Mouse (Mus musculus) liver, adult (tissue): Measurements from ENCODE around the gene Olfr295.

Experiments
- GATA4 ChIP-seq: IDR thresholded peaks from 2 replicates; pipeline ENCODE4 v1.6.1; 2014; ENCODE audit warnings: mild to moderate bottlenecking, low read length; ENCODE audit not compliant: insufficient replicate concordance

Olfr295 gene

DNA sequence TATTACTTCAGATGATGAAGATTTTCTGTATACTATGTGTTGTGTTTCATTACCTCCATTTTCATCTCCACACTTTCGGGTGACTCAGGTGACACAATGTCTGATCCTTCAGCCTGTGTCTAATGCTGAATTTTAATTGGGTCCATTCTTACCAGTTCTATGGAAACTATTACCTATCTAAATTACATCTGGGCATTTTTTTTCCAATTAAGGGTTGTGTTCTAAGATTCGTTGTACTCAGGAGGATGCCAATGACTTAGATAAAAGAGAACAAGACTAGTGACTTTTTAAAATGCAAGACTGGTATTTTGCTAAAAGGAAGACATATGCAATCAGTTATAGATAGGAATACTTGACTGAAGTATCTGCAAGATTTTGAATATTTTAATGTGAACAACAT, at the start of gene Olfr295:
Gene Olfr295, plus strand, starts transcription at position 301 of the 400 bp plus-strand sequence.
- no peak for TF ChIP-seq GATA4

DNA sequence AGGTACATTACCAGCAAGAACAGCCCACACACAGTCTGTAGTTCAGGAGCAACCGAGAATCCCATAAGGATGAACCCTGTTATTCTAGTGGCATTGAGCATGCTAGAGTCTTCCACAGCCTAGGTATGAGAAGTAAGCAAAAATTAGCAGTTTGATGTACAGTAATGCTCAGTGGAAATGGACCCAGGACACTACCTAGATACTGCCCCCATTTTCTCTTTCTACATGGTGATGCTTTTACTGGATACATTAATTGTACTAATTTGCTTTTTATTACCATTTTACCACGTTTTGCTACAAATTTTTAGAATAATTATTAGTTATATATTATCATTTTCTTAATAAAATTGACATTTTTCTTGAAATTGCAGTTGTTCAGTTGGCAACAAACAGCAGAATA, 32.9 kb downstream of the Olfr295 start, which contains the start of gene Olfr294:
Gene Olfr294, minus strand, starts transcription at position 101 of the 400 bp plus-strand sequence.
- TF ChIP-seq GATA4, result no peak
